23 mouse cellular contexts compared by ENCODE assay signal in the genomic region with DNA sequence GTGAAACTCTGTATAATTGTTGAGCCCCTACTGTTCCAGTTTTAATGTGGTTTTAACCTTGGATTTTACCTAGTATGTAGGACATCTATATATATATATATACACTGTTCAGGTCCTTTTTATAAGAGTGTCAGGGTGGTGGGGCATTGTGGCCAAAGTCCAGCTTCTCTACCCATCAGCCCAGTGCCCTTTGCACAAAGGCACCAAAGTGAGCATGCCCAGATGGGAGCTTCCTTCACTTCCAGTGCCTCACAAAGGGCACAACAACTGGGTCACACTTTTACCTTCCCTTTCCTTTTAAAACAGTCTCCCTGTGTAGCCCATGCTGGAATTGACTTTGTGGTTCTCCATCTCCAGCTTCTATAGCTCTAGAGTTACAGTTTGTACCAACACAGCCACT. TPM values are rescaled to one million over a fixed set of nuclear protein-coding genes. Genes with fewer than 3 reads are reported as not detected.
A peak's percentile ranks its signal among the peaks of the same experiment; 100 is the strongest.
DNase-seq lines count a peak whose midpoint lies in the region; ATAC-seq and TF ChIP-seq lines count a peak whose summit lies in the region.
"Had no signal": no experiment of that assay in that cellular context is flagged by ENCODE, and none has a peak within 500 bp of the region (broad histone marks: within the 10 kb centered on the region; RNA-seq: fewer than 3 reads in every experiment).

No protein-coding gene starts in this region.

- H3K4me3 ChIP-seq in kidney, embryonic 15.5 days (replicated peaks), result no peak overlapping the region
- no peak overlapping the region for H3K4me3 ChIP-seq in liver, adult 2 months (ENCODE audit: insufficient read depth, low read depth, low read length)
- H3K4me3 ChIP-seq in liver, embryonic 12.5 days, result no peak overlapping the region
- H3K4me3 ChIP-seq: forebrain, embryonic 10.5 days; forebrain, embryonic 13.5 days; gastrocnemius, adult 2 months; hindbrain, embryonic 12.5 days; hindbrain, embryonic 15.5 days had no signal

- H3K27ac ChIP-seq in kidney, embryonic 15.5 days, result no peak overlapping the region
- H3K27ac ChIP-seq in liver, adult 2 months (replicated peaks; ENCODE audit: insufficient read depth, low read depth, low read length), result no peak overlapping the region
- no peak overlapping the region for H3K27ac ChIP-seq in liver, embryonic 12.5 days
- H3K27ac ChIP-seq: forebrain, embryonic 10.5 days; forebrain, embryonic 13.5 days; gastrocnemius, adult 2 months; hindbrain, embryonic 12.5 days; hindbrain, embryonic 15.5 days had no signal

- no peaks in the 10 kb centered on the region for H3K36me3 ChIP-seq in kidney, embryonic 15.5 days
- no peaks in the 10 kb centered on the region for H3K36me3 ChIP-seq in liver, adult 2 months (ENCODE audit: control insufficient read depth, insufficient read depth, low read length)
- H3K36me3 ChIP-seq in liver, embryonic 12.5 days, result no peaks in the 10 kb centered on the region
- H3K36me3 ChIP-seq: forebrain, embryonic 10.5 days; hindbrain, embryonic 12.5 days; hindbrain, embryonic 15.5 days had no signal

- peaks cover 16% of the 10 kb centered on the region for H3K4me1 ChIP-seq in kidney, embryonic 15.5 days
- H3K4me1 ChIP-seq in liver, adult 2 months (ENCODE audit: control insufficient read depth, insufficient read depth, low read length), result peaks cover 5% of the 10 kb centered on the region
- peaks cover 34% of the 10 kb centered on the region for H3K4me1 ChIP-seq in liver, embryonic 12.5 days

- ATAC-seq in kidney, embryonic 15.5 days (replicated peaks; ENCODE audit: low FRiP score), result no peak
- no peak for ATAC-seq in liver, embryonic 12.5 days
- ATAC-seq: forebrain, embryonic 13.5 days; forebrain, embryonic 16.5 days had no signal

- H3K9me3 ChIP-seq in kidney, embryonic 15.5 days (replicated peaks), result no peaks in the 10 kb centered on the region
- H3K9me3 ChIP-seq in liver, embryonic 12.5 days (replicated peaks), result no peaks in the 10 kb centered on the region
- H3K9me3 ChIP-seq: forebrain, embryonic 13.5 days; hindbrain, embryonic 15.5 days had no signal

- no peak for TF ChIP-seq POLR2A in liver, adult 2 months (IDR thresholded peaks at IDR 0.05; ENCODE audit: extremely low read depth, insufficient read depth, low read length)

- H3K27me3 ChIP-seq in kidney, embryonic 15.5 days, result no peaks in the 10 kb centered on the region
- H3K27me3 ChIP-seq in liver, adult 2 months (ENCODE audit: control insufficient read depth, insufficient read depth, low read length), result no peaks in the 10 kb centered on the region
- H3K27me3 ChIP-seq in liver, embryonic 12.5 days (replicated peaks), result 0 out of 2 replicates have a peak, but pooled peaks cover 3% of the 10 kb centered on the region
- H3K27me3 ChIP-seq: hindbrain, embryonic 12.5 days; hindbrain, embryonic 15.5 days had no signal

- no peak overlapping the region for H3K9ac ChIP-seq in kidney, embryonic 15.5 days
- H3K9ac ChIP-seq in liver, adult 2 months (ENCODE audit: low read depth, low read length), result no peak overlapping the region
- H3K9ac ChIP-seq in liver, embryonic 12.5 days, result no peak overlapping the region
- H3K9ac ChIP-seq: forebrain, embryonic 13.5 days; hindbrain, embryonic 12.5 days; hindbrain, embryonic 15.5 days had no signal

- H3K79me2 ChIP-seq in liver, adult 2 months (ENCODE audit: control insufficient read depth, insufficient read depth, low read length), result peaks cover 19% of the 10 kb centered on the region

- TF ChIP-seq CTCF in liver, adult 2 months (IDR thresholded peaks at IDR 0.05; ENCODE audit: low read depth, low read length), result no peak

- no peak overlapping the region for H3K4me2 ChIP-seq in kidney, embryonic 15.5 days
- no peak overlapping the region for H3K4me2 ChIP-seq in liver, embryonic 12.5 days
- H3K4me2 ChIP-seq: forebrain, embryonic 13.5 days; heart, embryonic 11.5 days; hindbrain, embryonic 12.5 days; hindbrain, embryonic 15.5 days had no signal

- peak; percentile 38 for DNase-seq in kidney, adult 18-20 months
- no peak for DNase-seq in kidney, postnatal 4 days
- DNase-seq in kidney, adult 9 months, result peak; percentile 62
- peak; percentile 71 for DNase-seq in liver, adult 2 months (ENCODE audit: extremely low read depth, low read depth, low spot score)
- peak; percentile 59 to 61 for DNase-seq in kidney, postnatal 36 days
- no peak for DNase-seq in frontal cortex, postnatal 25 days (ENCODE audit: low spot score in 2 of 2)
- DNase-seq: adrenal gland, adult 8-10 months; adrenal gland, postnatal 25 days; B cell, adult 2 months; cerebellum, adult 18-20 months; cerebellum, adult 9-10 months; cerebellum, postnatal 14 days; gastrocnemius, adult 2 months; gastrocnemius, postnatal 14 days; heart, adult 11 months had no signal

RNA-seq across cellular contexts. Expression of a gene that starts 2.8 kb away (rescaled TPM):
- polyA plus RNA-seq in kidney, embryonic 15.5 days (2015; fragmentation: Nextera tagmentation; extraction: Ambion mirVana), result 27.8 and 28.0 TPM in 2 replicates
- total RNA-seq in liver, adult 2 months (2014; rRNA removed), result 53.9 and 61.8 TPM in 2 replicates
- polyA plus RNA-seq in liver, adult 2 months (2012; rRNA removed), result 16.9 and 19.3 TPM in 2 replicates
- polyA plus RNA-seq in liver, embryonic 12.5 days (2016; fragmentation: Nextera tagmentation; extraction: Ambion mirVana), result 5.8 and 6.0 TPM in 2 replicates

RNA-seq across cellular contexts. Expression of a gene that starts 23.9 kb away (rescaled TPM):
- 69.3 and 76.4 TPM in 2 replicates for polyA plus RNA-seq in kidney, embryonic 15.5 days (2015; fragmentation: Nextera tagmentation; extraction: Ambion mirVana)
- total RNA-seq in liver, adult 2 months (2014; rRNA removed), result 32.6 and 35.8 TPM in 2 replicates
- 5.3 and 5.4 TPM in 2 replicates for polyA plus RNA-seq in liver, adult 2 months (2012; rRNA removed)
- 29.9 and 31.6 TPM in 2 replicates for polyA plus RNA-seq in liver, embryonic 12.5 days (2016; fragmentation: Nextera tagmentation; extraction: Ambion mirVana)

Comparison
In these comparisons a context has a peak if more than half of its experiments do, and no peak if none do; other contexts are left out.
1. DNase-seq: peak in kidney, adult 18-20 months (single experiment), kidney, adult 9 months (single experiment), liver, adult 2 months (single experiment) and kidney, postnatal 36 days (2 of 2); none in kidney, postnatal 4 days (0 of 2) and frontal cortex, postnatal 25 days (0 of 2).